Mouse (Mus musculus) heart, adult 2 months (tissue): ENCODE measurements around the gene Trpm8. TPM values are rescaled to one million over a fixed set of nuclear protein-coding genes. Genes with fewer than 3 reads are reported as not detected.
A peak's percentile ranks its signal among the peaks of the same experiment; 100 is the strongest.

ENCODE experiments used
- DNase-seq, 2 experiments: peaks; one replicate each; pipeline ENCODE4 v3.0.0; 2021
- H3K27ac ChIP-seq: fragments of 200-600 bp; 2 replicates; pipeline ENCODE4 v1.8.1; 2022
- H3K27me3 ChIP-seq: fragments of 200-500 bp; 2 replicates; pipeline ENCODE4 v1.6.1; 2012; ENCODE audit warnings: mild to moderate bottlenecking, low read length, inconsistent platforms, mixed read lengths; ENCODE audit not compliant: control insufficient read depth, insufficient read depth
- H3K36me3 ChIP-seq: fragments of 200-500 bp; 2 replicates; pipeline ENCODE4 v1.6.1; 2012; ENCODE audit warnings: low read length, inconsistent platforms; ENCODE audit not compliant: control insufficient read depth, insufficient read depth
- H3K4me1 ChIP-seq: fragments of 200-500 bp; 2 replicates; pipeline ENCODE4 v1.6.1; 2011; ENCODE audit warnings: low read length; ENCODE audit not compliant: control insufficient read depth, insufficient read depth
- H3K4me3 ChIP-seq: fragments of 200-600 bp; 2 replicates; pipeline ENCODE4 v1.8.1; 2022
- H3K79me2 ChIP-seq: fragments of 200-500 bp; replicated peaks from 2 replicates; pipeline ENCODE4 v1.6.1; 2012; ENCODE audit warnings: mild to moderate bottlenecking, inconsistent platforms, low read length, moderate library complexity, mixed read lengths; ENCODE audit not compliant: control insufficient read depth, insufficient read depth
- H3K9ac ChIP-seq: fragments of 200-500 bp; 2 replicates; pipeline ENCODE4 v1.6.1; 2012; ENCODE audit warnings: low read depth, mild to moderate bottlenecking, control low read depth, inconsistent platforms, low read length, mixed read lengths
- CTCF ChIP-seq: fragments of 200-600 bp; IDR thresholded peaks from 2 replicates; pipeline ENCODE4 v1.8.1; 2022; ENCODE audit warnings: antibody characterized with exemption, mild to moderate bottlenecking, moderate library complexity
- EP300 ChIP-seq: fragments of 200-500 bp; IDR thresholded peaks from 2 replicates; pipeline ENCODE4 v1.6.1; 2011; ENCODE audit warnings: low read depth, low read length, control low read depth; ENCODE audit not compliant: insufficient read depth
- POLR2A ChIP-seq: fragments of 200-500 bp; IDR thresholded peaks from 2 replicates; pipeline ENCODE4 v1.6.1; 2011; ENCODE audit warnings: mild to moderate bottlenecking, low read depth, low read length, control low read depth; ENCODE audit not compliant: insufficient read depth
- WGBS: fragments of 180-500 bp; shearing (Covaris S2); methylation state at CpG from one replicate; pipeline ENCODE4 v1.1.7; 2018; 5-methylcytosine and 5-hydroxymethylcytosine counted together
- intact Hi-C: fragments of 180-260 bp; cut with DNase I; formaldehyde crosslinking; loops from one replicate; pipeline ENCODE4 v1.15.1; 2025
- polyA plus RNA-seq: library from polyadenylated mRNA; depleted of rRNA; stranded (reverse); fragments of >200 nt; gene quantifications from 2 replicates; pipeline ENCODE4 v1.2.3, GENCODE M21; 2012
- total RNA-seq, 2 experiments: library from RNA; stranded (reverse); gene quantifications; 2 replicates each; pipeline ENCODE4 v1.2.3; 2021

Trpm8 gene
- total and polyA plus RNA-seq, 3 experiments: not detected

- Histone ChIP-seq H3K27ac (no peak overlapping the region), H3K27me3 (no peaks in the 10 kb centered on the region), H3K36me3 (peaks cover 7% of the 10 kb centered on the region), H3K79me2 (peaks cover 2% of the 10 kb centered on the region), H3K4me3 (no peak overlapping the region), H3K9ac (no peak overlapping the region), H3K4me1 (peaks cover 7% of the 10 kb centered on the region)
- DNase-seq: peak; percentile 15 to 38
- WGBS: 97% methylated on average over 3 of the region's 3 CpGs
- no peak for TF ChIP-seq EP300
- no peak for TF ChIP-seq CTCF
- no peak for TF ChIP-seq POLR2A
- intact Hi-C loops: no loop called here
Observed at GRCm38 (mm10) chr1:88273326-88273725, 4.1 kb upstream of the Trpm8 start.

GRCm38 (mm10) chr1:88273832-88274231, 3.6 kb upstream of the Trpm8 start:
- no peaks in the 10 kb centered on the region for H3K27me3 ChIP-seq
- H3K27ac ChIP-seq: no peak overlapping the region
- TF ChIP-seq CTCF (no peak), EP300 (no peak), POLR2A (no peak)
- peaks cover 7% of the 10 kb centered on the region for H3K4me1 ChIP-seq
- H3K9ac ChIP-seq: no peak overlapping the region
- H3K4me3 ChIP-seq: no peak overlapping the region
- peak in 1 of 2 experiments; percentile 16 for DNase-seq
- intact Hi-C loops: no loop called here
- H3K36me3 ChIP-seq: peaks cover 7% of the 10 kb centered on the region
- WGBS: 81% methylated on average over 4 of the region's 4 CpGs
- peaks cover 2% of the 10 kb centered on the region for H3K79me2 ChIP-seq

- Histone ChIP-seq H3K9ac (no peak overlapping the region), H3K36me3 (peaks cover 7% of the 10 kb centered on the region)
- WGBS: 60% methylated on average over 11 of the region's 11 CpGs
Observed at GRCm38 (mm10) chr1:88274371-88275077, 2.9 kb upstream of the Trpm8 start.

GRCm38 (mm10) chr1:88275078-88275680, 2.3 kb upstream of the Trpm8 start:
- intact Hi-C loops: no loop called here
- Histone ChIP-seq H3K9ac (no peak overlapping the region), H3K27ac (no peak overlapping the region), H3K27me3 (no peaks in the 10 kb centered on the region), H3K79me2 (peaks cover 2% of the 10 kb centered on the region), H3K36me3 (peaks cover 7% of the 10 kb centered on the region), H3K4me1 (peaks cover 7% of the 10 kb centered on the region), H3K4me3 (no peak overlapping the region)
- TF ChIP-seq EP300 (no peak), CTCF (no peak), POLR2A (no peak)
- DNase-seq: no peak
- 68% methylated on average over 13 of the region's 13 CpGs for WGBS

More at GRCm38 (mm10) chr1:88274371-88275077, 2.9 kb upstream of the Trpm8 start:
- Histone ChIP-seq H3K79me2 (peaks cover 2% of the 10 kb centered on the region), H3K4me1 (peaks cover 7% of the 10 kb centered on the region), H3K4me3 (no peak overlapping the region), H3K27ac (no peak overlapping the region), H3K27me3 (no peaks in the 10 kb centered on the region)
- TF ChIP-seq EP300 (no peak), POLR2A (no peak), CTCF (no peak)
- DNase-seq: peak; percentile 13 to 36
- intact Hi-C loops: no loop called here

- TF ChIP-seq CTCF (no peak), POLR2A (no peak), EP300 (no peak)
- DNase-seq: peak; percentile 26 to 34
- Histone ChIP-seq H3K27me3 (no peaks in the 10 kb centered on the region), H3K36me3 (peaks cover 7% of the 10 kb centered on the region), H3K4me1 (peaks cover 7% of the 10 kb centered on the region), H3K4me3 (no peak overlapping the region; the same call in 1 of the 2 replicates), H3K9ac (peak overlapping the region; percentile 10; the same call in 1 of the 2 replicates), H3K79me2 (peaks cover 2% of the 10 kb centered on the region), H3K27ac (no peak overlapping the region)
- WGBS: 56% methylated on average over 13 of the region's 13 CpGs
- intact Hi-C loops: loop anchor here (1.0 kb wide), 1 partner anchor 12 kb away; no protein-coding TSS in a partner anchor
Observed at GRCm38 (mm10) chr1:88275698-88276523, 1.6 kb upstream of the Trpm8 start.
